Mouse (Mus musculus): ENCODE data around the gene Cdc37. TPM values are rescaled to one million over a fixed set of nuclear protein-coding genes. Genes with fewer than 3 reads are reported as not detected.
"Not testable (repeated sequence)": the region's sequence is repeated elsewhere in the genome, so short reads cannot be mapped to it uniquely, and the experiment has no call there.

Cdc37 gene
- 342 TPM for polyA plus RNA-seq (2012; fragmentation: generic; extraction: Trizol)
- long read RNA-seq, experiment 1, full-length matches to known transcripts: 202 of 275 reads
- long read RNA-seq, experiment 1, partial matches to known transcripts: 56 of 275 reads
- long read RNA-seq, experiment 1, other reads (novel, unspliced or antisense): 17 of 275 reads
- long read RNA-seq, experiment 2, full-length matches to known transcripts: 1,239 of 1,372 reads
- long read RNA-seq, experiment 2, partial matches to known transcripts: 7 of 1,372 reads
- long read RNA-seq, experiment 2, other reads (novel, unspliced or antisense): 126 of 1,372 reads

GRCm38 (mm10) chr9:21149654-21150419 lies at the start of gene Cdc37:
TSS of gene Cdc37 (minus strand) at chr9:21149982.
- TF ChIP-seq FOSL1 (IDR thresholded peaks at IDR 0.05; ENCODE audit: insufficient read depth, low read length, poor library complexity, severe bottlenecking) (no peak), MAX (IDR thresholded peaks at IDR 0.05) (no peak), MYOG (IDR thresholded peaks at IDR 0.05; ENCODE audit: control insufficient read depth, extremely low read depth, insufficient read length) (no peak), CEBPB (IDR thresholded peaks at IDR 0.05; ENCODE audit: low read depth) (no peak), CTCF (IDR thresholded peaks at IDR 0.05; ENCODE audit: control insufficient read depth, insufficient read depth, insufficient read length) (no peak), MYOD1 (IDR thresholded peaks at IDR 0.05; ENCODE audit: control insufficient read depth, insufficient read length, low read depth) (no peak), USF1 (IDR thresholded peaks at IDR 0.05; ENCODE audit: low read depth) (no peak)
- H3K4me3 ChIP-seq (ENCODE audit: insufficient read depth, poor library complexity, severe bottlenecking): peak within 1 kb of the TSS; percentile 91
- peaks cover 49% of the 10 kb centered on the region for H3K79me2 ChIP-seq (ENCODE audit: control insufficient read depth, insufficient read depth)

GRCm38 (mm10) chr9:21198960-21199359 lies 49.2 kb upstream of the Cdc37 start:
- no peaks in the 10 kb centered on the region for H3K36me3 ChIP-seq (ENCODE audit: control insufficient read depth, insufficient read depth)
- TF ChIP-seq MYOD1 (IDR thresholded peaks at IDR 0.05; ENCODE audit: control insufficient read depth, insufficient read length, low read depth) (no peak), FOSL1 (IDR thresholded peaks at IDR 0.05; ENCODE audit: insufficient read depth, low read length, poor library complexity, severe bottlenecking) (no peak), MAX (IDR thresholded peaks at IDR 0.05) (no peak), CTCF (IDR thresholded peaks at IDR 0.05; ENCODE audit: control insufficient read depth, insufficient read depth, insufficient read length) (no peak), USF1 (IDR thresholded peaks at IDR 0.05; ENCODE audit: low read depth) (no peak), MYOG (IDR thresholded peaks at IDR 0.05; ENCODE audit: control insufficient read depth, extremely low read depth, insufficient read length) (no peak), CEBPB (IDR thresholded peaks at IDR 0.05; ENCODE audit: low read depth) (no peak)
- no peak overlapping the region for H3K4me3 ChIP-seq (ENCODE audit: insufficient read depth, poor library complexity, severe bottlenecking)
- no peaks in the 10 kb centered on the region for H3K79me2 ChIP-seq (ENCODE audit: control insufficient read depth, insufficient read depth)
- H3K27me3 ChIP-seq (ENCODE audit: control insufficient read depth, insufficient read depth, insufficient read length): no peaks in the 10 kb centered on the region
- H3ac ChIP-seq (ENCODE audit: control insufficient read depth, insufficient read length, low read depth): no peak overlapping the region
- no peaks in the 10 kb centered on the region for H3K79me3 ChIP-seq (ENCODE audit: low read depth)

More at GRCm38 (mm10) chr9:21149654-21150419, at the start of gene Cdc37:
- Histone ChIP-seq H3K36me3 (ENCODE audit: control insufficient read depth, insufficient read depth) (peaks cover 18% of the 10 kb centered on the region), H3K79me3 (ENCODE audit: low read depth) (peaks cover 46% of the 10 kb centered on the region), H3ac (ENCODE audit: control insufficient read depth, insufficient read length, low read depth) (peak within 1 kb of the TSS; percentile 96), H3K27me3 (ENCODE audit: control insufficient read depth, insufficient read depth, insufficient read length) (no peaks in the 10 kb centered on the region)

- Histone ChIP-seq H3K79me2 (ENCODE audit: control insufficient read depth, insufficient read depth) (no peaks in the 10 kb centered on the region), H3K4me3 (ENCODE audit: insufficient read depth, poor library complexity, severe bottlenecking) (no peak overlapping the region), H3K36me3 (ENCODE audit: control insufficient read depth, insufficient read depth) (no peaks in the 10 kb centered on the region), H3K27me3 (ENCODE audit: control insufficient read depth, insufficient read depth, insufficient read length) (no peaks in the 10 kb centered on the region), H3K79me3 (ENCODE audit: low read depth) (no peaks in the 10 kb centered on the region), H3ac (ENCODE audit: control insufficient read depth, insufficient read length, low read depth) (no peak overlapping the region)
- TF ChIP-seq CTCF (IDR thresholded peaks at IDR 0.05; ENCODE audit: control insufficient read depth, insufficient read depth, insufficient read length) (no peak), USF1 (IDR thresholded peaks at IDR 0.05; ENCODE audit: low read depth) (no peak), MYOD1 (IDR thresholded peaks at IDR 0.05; ENCODE audit: control insufficient read depth, insufficient read length, low read depth) (no peak), CEBPB (IDR thresholded peaks at IDR 0.05; ENCODE audit: low read depth) (no peak)
Measured at GRCm38 (mm10) chr9:21197981-21198380, 48.2 kb upstream of the Cdc37 start.

- no peaks in the 10 kb centered on the region for H3K36me3 ChIP-seq (ENCODE audit: control insufficient read depth, insufficient read depth)
- H3K4me3 ChIP-seq (ENCODE audit: insufficient read depth, poor library complexity, severe bottlenecking): no peak overlapping the region
- TF ChIP-seq CEBPB (IDR thresholded peaks at IDR 0.05; ENCODE audit: low read depth) (no peak), CTCF (IDR thresholded peaks at IDR 0.05; ENCODE audit: control insufficient read depth, insufficient read depth, insufficient read length) (no peak), MYOG (IDR thresholded peaks at IDR 0.05; ENCODE audit: control insufficient read depth, extremely low read depth, insufficient read length) (no peak), FOSL1 (IDR thresholded peaks at IDR 0.05; ENCODE audit: insufficient read depth, low read length, poor library complexity, severe bottlenecking) (no peak), USF1 (IDR thresholded peaks at IDR 0.05; ENCODE audit: low read depth) (no peak), MYOD1 (IDR thresholded peaks at IDR 0.05; ENCODE audit: control insufficient read depth, insufficient read length, low read depth) (no peak), MAX (IDR thresholded peaks at IDR 0.05) (no peak)
- no peaks in the 10 kb centered on the region for H3K79me2 ChIP-seq (ENCODE audit: control insufficient read depth, insufficient read depth)
- H3K79me3 ChIP-seq (ENCODE audit: low read depth): no peaks in the 10 kb centered on the region
- no peak overlapping the region for H3ac ChIP-seq (ENCODE audit: control insufficient read depth, insufficient read length, low read depth)
- no peaks in the 10 kb centered on the region for H3K27me3 ChIP-seq (ENCODE audit: control insufficient read depth, insufficient read depth, insufficient read length)
Measured at GRCm38 (mm10) chr9:21196521-21197433, 47.0 kb upstream of the Cdc37 start.

GRCm38 (mm10) chr9:21195736-21196505 lies 46.1 kb upstream of the Cdc37 start:
- H3ac ChIP-seq (ENCODE audit: control insufficient read depth, insufficient read length, low read depth); H3K79me2 ChIP-seq (ENCODE audit: control insufficient read depth, insufficient read depth); H3K4me3 ChIP-seq (ENCODE audit: insufficient read depth, poor library complexity, severe bottlenecking); H3K79me3 ChIP-seq (ENCODE audit: low read depth); H3K27me3 ChIP-seq (ENCODE audit: control insufficient read depth, insufficient read depth, insufficient read length); H3K36me3 ChIP-seq (ENCODE audit: control insufficient read depth, insufficient read depth): not testable (repeated sequence)
